Mouse (Mus musculus): ENCODE data around the gene Mob2.

- TF ChIP-seq CTCF (IDR thresholded peaks at IDR 0.05; ENCODE audit: extremely low read depth, insufficient read length, insufficient replicate concordance, low read depth, low read length), result no peak
- no peak for TF ChIP-seq POLR2A (IDR thresholded peaks at IDR 0.05; ENCODE audit: low read depth, low read length)
These were observed 59.1 kb downstream of the Mob2 start for GRCm38 (mm10) chr7:142001597-142002340.
